Comparison of ENCODE assay signal across 9 mouse cellular contexts in genomic region chr7:74423928-74424850, GRCm38 (mm10).
DNase-seq lines count a peak whose midpoint lies in the region; ATAC-seq and TF ChIP-seq lines count a peak whose summit lies in the region.
"Had no signal": no experiment of that assay in that cellular context is flagged by ENCODE, and none has a peak within 500 bp of the region (broad histone marks: within the 10 kb centered on the region; RNA-seq: fewer than 3 reads in every experiment).

No protein-coding gene starts in this region.

- DNase-seq in heart, postnatal 25 days (ENCODE audit: low spot score), result no peak
- peak; percentile 75 for DNase-seq in Patski (ENCODE audit: low read depth, low spot score)
- DNase-seq in kidney, postnatal 25 days, result peak; percentile 72 to 81
- peak; percentile 30 for DNase-seq in retina, postnatal 1 day
- DNase-seq in layer of hippocampus, adult 8-10 months (ENCODE audit: low spot score in 2 of 2), result no peak
- DNase-seq in layer of hippocampus, postnatal 36 days, result no peak

- H3K27me3 ChIP-seq in heart, embryonic 16.5 days (ENCODE audit: control insufficient read depth, insufficient read depth, low read length), result no peaks in the 10 kb centered on the region
- no peaks in the 10 kb centered on the region for H3K27me3 ChIP-seq in Patski
- no peaks in the 10 kb centered on the region for H3K27me3 ChIP-seq in forebrain, embryonic 15.5 days

- 0 out of 2 replicates have a peak, but pooled peaks have one; percentile 10 for ATAC-seq in heart, embryonic 16.5 days (replicated peaks; ENCODE audit: extremely low read depth, insufficient read depth, low FRiP score)
- peak; percentile 91 for ATAC-seq in Patski
- ATAC-seq in forebrain, embryonic 15.5 days (replicated peaks), result peak; percentile 75

- intact Hi-C loops in heart, postnatal 25 days (cut with DNase I), result loop anchor here (2.0 to 5.0 kb wide), 3 partner anchors 47 to 438 kb away; no protein-coding TSS in a partner anchor

- peak overlapping the region; percentile 24 for H3K27ac ChIP-seq in heart, embryonic 16.5 days (ENCODE audit: low read length)
- peak overlapping the region; percentile 16; the same call in 1 of the 2 replicates for H3K27ac ChIP-seq in forebrain, embryonic 15.5 days (replicated peaks)

- CTCF ChIA-PET in Patski (lab: Charles Lee), result interaction anchor here (0.9 to 3.5 kb wide), 13 partner anchors 8 to 687 kb away, joined by 3 to 13 read pairs (median 4); partner anchors contain the start of gene Slco3a1

- H3K4me2 ChIP-seq in heart, embryonic 16.5 days (ENCODE audit: low read depth, low read length), result no peak overlapping the region
- no peak overlapping the region for H3K4me2 ChIP-seq in forebrain, embryonic 15.5 days (replicated peaks)

- H3K4me1 ChIP-seq in heart, embryonic 16.5 days (ENCODE audit: control insufficient read depth, insufficient read depth, low read length), result peaks cover 54% of the 10 kb centered on the region
- peaks cover 31% of the 10 kb centered on the region for H3K4me1 ChIP-seq in forebrain, embryonic 15.5 days

- 57% methylated on average over 9 of the region's 9 CpGs for WGBS in heart, embryonic 16.5 days
- 30% methylated on average over 9 of the region's 9 CpGs for WGBS in forebrain, embryonic 15.5 days

- peak overlapping the region; percentile 6; the same call in 1 of the 2 replicates for H3K9ac ChIP-seq in heart, embryonic 16.5 days (ENCODE audit: low read length)
- H3K9ac ChIP-seq in forebrain, embryonic 15.5 days (replicated peaks), result no peak overlapping the region

- H3K4me3 ChIP-seq in heart, embryonic 16.5 days (ENCODE audit: low read length), result no peak overlapping the region
- H3K4me3 ChIP-seq in forebrain, embryonic 15.5 days, result no peak overlapping the region
- H3K4me3 ChIP-seq: megakaryocyte, embryonic 14.5 days had no signal

- no peaks in the 10 kb centered on the region for H3K36me3 ChIP-seq in heart, embryonic 16.5 days (ENCODE audit: control insufficient read depth, insufficient read depth)
- no peaks in the 10 kb centered on the region for H3K36me3 ChIP-seq in forebrain, embryonic 15.5 days

- peak; percentile 68 for TF ChIP-seq CTCF in Patski (IDR thresholded peaks at IDR 0.05)

- POLR2A ChIA-PET in Patski (lab: Charles Lee), result interaction anchor here (0.5 to 2.3 kb wide), 6 partner anchors 42 to 565 kb away, joined by 3 to 6 read pairs (median 4); no protein-coding TSS in a partner anchor

- no peaks in the 10 kb centered on the region for H3K9me3 ChIP-seq in heart, embryonic 16.5 days (replicated peaks; ENCODE audit: control insufficient read depth, low read length)
- no peaks in the 10 kb centered on the region for H3K9me3 ChIP-seq in forebrain, embryonic 15.5 days
- H3K9me3 ChIP-seq: megakaryocyte, embryonic 14.5 days had no signal

- in situ Hi-C loops in Patski (cut with MboI; ENCODE audit: low pct_unique_long_range_greater_than_20kb), result no loop called here

Comparison
In these comparisons a context has a peak if more than half of its experiments do, and no peak if none do; other contexts are left out.
1. ATAC-seq: peak in every context shown above with its lines; median percentile 91 in Patski; 75 in forebrain, embryonic 15.5 days; 10 in heart, embryonic 16.5 days.
2. DNase-seq: peak in Patski (single experiment), kidney, postnatal 25 days (2 of 2) and retina, postnatal 1 day (single experiment); none in heart, postnatal 25 days (single experiment), layer of hippocampus, adult 8-10 months (0 of 2) and layer of hippocampus, postnatal 36 days (0 of 2).